Mouse (Mus musculus) cortical plate, adult 2 months (tissue): ENCODE results near the gene Psap.

Source experiments
- CTCF ChIP-seq: fragments of 200-500 bp; IDR thresholded peaks from 2 replicates; pipeline ENCODE4 v1.5.1; 2011; ENCODE audit warnings: mild to moderate bottlenecking, control low read depth, low read length; ENCODE audit not compliant: insufficient read depth; ENCODE audit errors: extremely low read depth
- POLR2A ChIP-seq: fragments of 200-500 bp; IDR thresholded peaks from 2 replicates; pipeline ENCODE4 v1.6.1; 2011; ENCODE audit warnings: mild to moderate bottlenecking, low read length, control low read depth; ENCODE audit not compliant: insufficient read depth; ENCODE audit errors: extremely low read depth

- no peak for TF ChIP-seq POLR2A
- no peak for TF ChIP-seq CTCF
These were observed 24.8 kb upstream of the Psap start for GRCm38 (mm10) chr10:60252606-60253005.
